Mouse (Mus musculus): Measurements from ENCODE around the gene Rchy1.

DNA sequence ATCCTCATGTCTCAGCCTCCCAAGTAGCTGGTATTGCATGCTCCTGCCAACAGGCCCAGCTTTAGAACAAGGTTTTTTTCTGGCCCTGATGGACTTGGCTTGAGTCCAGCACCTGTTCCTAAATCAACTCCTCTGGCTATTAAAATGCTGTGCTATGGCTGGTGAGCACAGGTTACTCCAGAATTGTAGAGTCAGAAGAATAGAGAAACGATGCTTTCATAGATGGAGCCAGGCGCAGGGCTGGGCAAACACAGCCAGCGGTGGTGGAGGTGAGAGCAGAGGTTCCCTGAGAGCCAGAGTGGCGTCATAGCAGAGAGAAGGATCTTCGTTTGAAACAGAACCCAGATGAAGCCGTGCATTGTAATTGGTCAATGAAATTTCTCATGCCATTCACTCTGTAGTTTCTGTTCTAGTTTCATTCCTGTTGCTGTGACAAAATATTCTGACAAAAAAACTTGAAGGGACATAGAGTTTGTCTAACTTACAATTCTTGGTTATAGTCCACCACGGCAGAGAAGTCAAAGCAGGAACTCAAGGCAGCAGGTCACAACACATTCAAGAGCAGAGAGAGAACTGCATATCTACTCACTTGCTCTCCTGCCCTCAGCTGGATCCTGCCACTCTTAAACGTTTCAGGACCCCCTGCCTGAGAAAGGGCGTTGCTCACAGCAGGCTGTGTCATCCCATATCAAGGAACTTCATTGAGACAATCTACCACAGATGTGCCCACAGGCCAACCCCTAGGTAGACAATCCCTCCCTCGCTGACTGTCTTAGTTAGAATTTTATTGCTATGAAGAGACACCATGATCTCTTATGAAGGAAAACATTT is 13.9 kb upstream of the Rchy1 start:
- TF ChIP-seq CTCF (IDR thresholded peaks at IDR 0.05; ENCODE audit: control insufficient read depth, insufficient read depth, insufficient replicate concordance, low read depth, low read length) (no peak), POLR2A (IDR thresholded peaks at IDR 0.05; ENCODE audit: control insufficient read depth, low read depth, low read length) (no peak)

Data from testis, adult 2 months (tissue).